Mouse (Mus musculus): ENCODE measurements around the gene Slc16a12. TPM values are rescaled to one million over a fixed set of nuclear protein-coding genes. Genes with fewer than 3 reads are reported as not detected.
"Not testable (repeated sequence)": the region's sequence is repeated elsewhere in the genome, so short reads cannot be mapped to it uniquely, and the experiment has no call there.

The Slc16a12 gene
- polyA plus RNA-seq, 1 experiment from 2014 or later: 19.3 TPM

GRCm38 (mm10) chr19:34748992-34749391, 1.9 kb upstream of the Slc16a12 start:
- no peak overlapping the region for H3K27ac ChIP-seq
- H3K27me3 ChIP-seq (ENCODE audit: insufficient read depth, poor library complexity, severe bottlenecking): no peaks in the 10 kb centered on the region
- no peak for DNase-seq (ENCODE audit: low spot score)
- WGBS: 75% methylated on average over 2 of the region's 2 CpGs
- H3K4me1 ChIP-seq: peaks cover 33% of the 10 kb centered on the region
- H3K4me3 ChIP-seq: no peak overlapping the region
- H3K9me3 ChIP-seq: no peaks in the 10 kb centered on the region
- no peaks in the 10 kb centered on the region for H3K36me3 ChIP-seq

- DNase-seq (ENCODE audit: low spot score); H3K36me3 ChIP-seq; H3K9me3 ChIP-seq; H3K27ac ChIP-seq; H3K27me3 ChIP-seq (ENCODE audit: insufficient read depth, poor library complexity, severe bottlenecking); H3K4me3 ChIP-seq: not testable (repeated sequence)
- WGBS: 90% methylated on average over 6 of the region's 6 CpGs
- H3K4me1 ChIP-seq: peaks cover 33% of the 10 kb centered on the region
Measured at GRCm38 (mm10) chr19:34747969-34748368, 880 bp upstream of the Slc16a12 start.

GRCm38 (mm10) chr19:34746201-34746600, 888 bp downstream of the Slc16a12 start:
- no peaks in the 10 kb centered on the region for H3K36me3 ChIP-seq
- 13% methylated on average over 9 of the region's 9 CpGs for WGBS
- no peaks in the 10 kb centered on the region for H3K9me3 ChIP-seq
- no peaks in the 10 kb centered on the region for H3K27me3 ChIP-seq (ENCODE audit: insufficient read depth, poor library complexity, severe bottlenecking)
- DNase-seq (ENCODE audit: low spot score): no peak
- H3K4me3 ChIP-seq: peak overlapping the region; percentile 81
- H3K27ac ChIP-seq: peak overlapping the region; percentile 91
- peaks cover 18% of the 10 kb centered on the region for H3K4me1 ChIP-seq

- WGBS: 84% methylated on average over 8 of the region's 8 CpGs
- Histone ChIP-seq H3K36me3 (no peaks in the 10 kb centered on the region), H3K4me1 (peaks cover 14% of the 10 kb centered on the region), H3K4me3 (peak overlapping the region; percentile 81; the same call in 1 of the 2 replicates), H3K27ac (no peak overlapping the region), H3K9me3 (no peaks in the 10 kb centered on the region), H3K27me3 (ENCODE audit: insufficient read depth, poor library complexity, severe bottlenecking) (no peaks in the 10 kb centered on the region)
- DNase-seq (ENCODE audit: low spot score): no peak
Measured at GRCm38 (mm10) chr19:34745012-34745411, 2.1 kb downstream of the Slc16a12 start.

GRCm38 (mm10) chr19:34737916-34738315, 9.2 kb downstream of the Slc16a12 start:
- Histone ChIP-seq H3K27ac (no peak overlapping the region), H3K36me3 (no peaks in the 10 kb centered on the region; the same call in 1 of the 2 replicates), H3K4me3 (no peak overlapping the region), H3K4me1 (peaks cover 20% of the 10 kb centered on the region; the same call in 1 of the 2 replicates), H3K9me3 (no peaks in the 10 kb centered on the region), H3K27me3 (ENCODE audit: insufficient read depth, poor library complexity, severe bottlenecking) (no peaks in the 10 kb centered on the region)
- DNase-seq (ENCODE audit: low spot score): no peak
- 80% methylated on average over 3 of the region's 3 CpGs for WGBS

- peaks cover 23% of the 10 kb centered on the region; the same call in 1 of the 2 replicates for H3K4me1 ChIP-seq
- no peak overlapping the region for H3K4me3 ChIP-seq
- H3K9me3 ChIP-seq: no peaks in the 10 kb centered on the region
- H3K27ac ChIP-seq: peak overlapping the region; percentile 29; the same call in 1 of the 2 replicates
- no peak for DNase-seq (ENCODE audit: low spot score)
- H3K27me3 ChIP-seq (ENCODE audit: insufficient read depth, poor library complexity, severe bottlenecking): no peaks in the 10 kb centered on the region
- WGBS: 55% methylated on average over 4 of the region's 4 CpGs
- no peaks in the 10 kb centered on the region; the same call in 1 of the 2 replicates for H3K36me3 ChIP-seq
Measured at GRCm38 (mm10) chr19:34735900-34736299, 11.2 kb downstream of the Slc16a12 start.

GRCm38 (mm10) chr19:34733020-34733419, 14.1 kb downstream of the Slc16a12 start:
- Histone ChIP-seq H3K27ac (peak overlapping the region; percentile 31; the same call in 1 of the 2 replicates), H3K4me1 (peaks cover 23% of the 10 kb centered on the region; the same call in 1 of the 2 replicates), H3K36me3 (no peaks in the 10 kb centered on the region; the same call in 1 of the 2 replicates), H3K9me3 (no peaks in the 10 kb centered on the region), H3K4me3 (no peak overlapping the region), H3K27me3 (ENCODE audit: insufficient read depth, poor library complexity, severe bottlenecking) (no peaks in the 10 kb centered on the region)
- WGBS: 69% methylated on average over 3 of the region's 3 CpGs
- DNase-seq (ENCODE audit: low spot score): no peak

- H3K27ac ChIP-seq: no peak overlapping the region
- H3K27me3 ChIP-seq (ENCODE audit: insufficient read depth, poor library complexity, severe bottlenecking): no peaks in the 10 kb centered on the region
- WGBS: 77% methylated on average over 5 of the region's 5 CpGs
- H3K36me3 ChIP-seq: no peaks in the 10 kb centered on the region
- no peaks in the 10 kb centered on the region for H3K9me3 ChIP-seq
- H3K4me3 ChIP-seq: no peak overlapping the region
- DNase-seq (ENCODE audit: low spot score): no peak
- H3K4me1 ChIP-seq: peaks cover 23% of the 10 kb centered on the region; the same call in 1 of the 2 replicates
Measured at GRCm38 (mm10) chr19:34731356-34731755, 15.7 kb downstream of the Slc16a12 start.

GRCm38 (mm10) chr19:34730584-34730983, 16.5 kb downstream of the Slc16a12 start:
- Histone ChIP-seq H3K27ac (no peak overlapping the region), H3K27me3 (ENCODE audit: insufficient read depth, poor library complexity, severe bottlenecking) (no peaks in the 10 kb centered on the region), H3K9me3 (no peaks in the 10 kb centered on the region), H3K4me1 (peaks cover 20% of the 10 kb centered on the region; the same call in 1 of the 2 replicates), H3K36me3 (no peaks in the 10 kb centered on the region), H3K4me3 (no peak overlapping the region)
- no peak for DNase-seq (ENCODE audit: low spot score)
- WGBS: 88% methylated on average over 4 of the region's 4 CpGs

- H3K4me1 ChIP-seq: peaks cover 21% of the 10 kb centered on the region; the same call in 1 of the 2 replicates
- H3K27ac ChIP-seq: no peak overlapping the region
- H3K4me3 ChIP-seq: no peak overlapping the region
- H3K27me3 ChIP-seq (ENCODE audit: insufficient read depth, poor library complexity, severe bottlenecking): no peaks in the 10 kb centered on the region
- no peaks in the 10 kb centered on the region for H3K9me3 ChIP-seq
- DNase-seq (ENCODE audit: low spot score): no peak
- H3K36me3 ChIP-seq: no peaks in the 10 kb centered on the region
- 85% methylated on average over 3 of the region's 3 CpGs for WGBS
Measured at GRCm38 (mm10) chr19:34729505-34729904, 17.6 kb downstream of the Slc16a12 start.

GRCm38 (mm10) chr19:34726254-34726962, 20.7 kb downstream of the Slc16a12 start:
- WGBS: 76% methylated on average over 1 of the region's 1 CpGs
- no peak for DNase-seq (ENCODE audit: low spot score)

GRCm38 (mm10) chr19:34725418-34725817, 21.7 kb downstream of the Slc16a12 start:
- WGBS: 58% methylated on average over 5 of the region's 5 CpGs
- DNase-seq (ENCODE audit: low spot score): no peak

More at GRCm38 (mm10) chr19:34726254-34726962, 20.7 kb downstream of the Slc16a12 start:
- no peaks in the 10 kb centered on the region for H3K27me3 ChIP-seq (ENCODE audit: insufficient read depth, poor library complexity, severe bottlenecking)
- peaks cover 9% of the 10 kb centered on the region for H3K4me1 ChIP-seq
- no peak overlapping the region for H3K4me3 ChIP-seq
- no peaks in the 10 kb centered on the region for H3K9me3 ChIP-seq
- H3K27ac ChIP-seq: no peak overlapping the region
- no peaks in the 10 kb centered on the region for H3K36me3 ChIP-seq

GRCm38 (mm10) chr19:34724598-34724997, 22.5 kb downstream of the Slc16a12 start:
- 84% methylated on average over 4 of the region's 4 CpGs for WGBS

More at GRCm38 (mm10) chr19:34725418-34725817, 21.7 kb downstream of the Slc16a12 start:
- H3K9me3 ChIP-seq: no peaks in the 10 kb centered on the region
- H3K4me3 ChIP-seq: no peak overlapping the region
- H3K27ac ChIP-seq: no peak overlapping the region
- H3K4me1 ChIP-seq: peaks cover 9% of the 10 kb centered on the region
- no peaks in the 10 kb centered on the region for H3K36me3 ChIP-seq
- H3K27me3 ChIP-seq (ENCODE audit: insufficient read depth, poor library complexity, severe bottlenecking): no peaks in the 10 kb centered on the region

More at GRCm38 (mm10) chr19:34724598-34724997, 22.5 kb downstream of the Slc16a12 start:
- no peak overlapping the region for H3K4me3 ChIP-seq
- H3K4me1 ChIP-seq: peaks cover 9% of the 10 kb centered on the region
- no peaks in the 10 kb centered on the region for H3K9me3 ChIP-seq
- no peaks in the 10 kb centered on the region for H3K27me3 ChIP-seq (ENCODE audit: insufficient read depth, poor library complexity, severe bottlenecking)
- no peaks in the 10 kb centered on the region for H3K36me3 ChIP-seq
- DNase-seq (ENCODE audit: low spot score): no peak
- no peak overlapping the region for H3K27ac ChIP-seq

Data from heart, embryonic 10.5 days (tissue).